Mouse (Mus musculus) hindbrain, postnatal 0 days (tissue): ENCODE measurements around the gene 5730596B20Rik. TPM values are rescaled to one million over a fixed set of nuclear protein-coding genes. Genes with fewer than 3 reads are reported as not detected.

Experiments
- ATAC-seq: fragments of 200-750 bp; cut with Nextera tagmentation; 2 replicates; pipeline ENCODE4 v1.8.0; 2017; ENCODE audit warnings: mild to moderate bottlenecking, moderate TSS enrichment, moderate library complexity
- DNase-seq: peaks from one replicate; pipeline ENCODE4 v3.0.0-alpha.2; 2015; ENCODE audit warnings: low spot score
- H3K27ac ChIP-seq: fragments of 300-500 bp; sonication (generic); 2 replicates; pipeline ENCODE4 v1.5.1; 2014; ENCODE audit warnings: mild to moderate bottlenecking
- H3K27me3 ChIP-seq: fragments of 300-500 bp; sonication (generic); 2 replicates; pipeline ENCODE4 v1.6.1; 2014; ENCODE audit warnings: low read length, mixed read lengths; ENCODE audit not compliant: insufficient read depth
- H3K36me3 ChIP-seq: fragments of 300-500 bp; sonication (generic); 2 replicates; pipeline ENCODE4 v1.6.1; 2014; ENCODE audit warnings: low read length, mixed read lengths; ENCODE audit not compliant: insufficient read depth
- H3K4me1 ChIP-seq: fragments of 300-500 bp; sonication (generic); 2 replicates; pipeline ENCODE4 v1.6.1; 2014; ENCODE audit warnings: antibody characterized with exemption, low read length, mixed read lengths; ENCODE audit not compliant: insufficient read depth
- H3K4me2 ChIP-seq: fragments of 300-500 bp; sonication (generic); 2 replicates; pipeline ENCODE4 v1.6.1; 2014; ENCODE audit warnings: low read depth, mild to moderate bottlenecking, low read length, moderate library complexity, mixed read lengths
- H3K4me3 ChIP-seq: fragments of 300-500 bp; sonication (generic); 2 replicates; pipeline ENCODE4 v1.5.1; 2014; ENCODE audit warnings: low read length
- H3K9ac ChIP-seq: fragments of 300-500 bp; sonication (generic); replicated peaks from 2 replicates; pipeline ENCODE4 v1.6.1; 2014; ENCODE audit warnings: mild to moderate bottlenecking, low read length, moderate library complexity, mixed read lengths
- H3K9me3 ChIP-seq: fragments of 300-500 bp; sonication (generic); 2 replicates; pipeline ENCODE4 v1.6.1; 2016; ENCODE audit warnings: low read length, mixed read lengths
- CTCF ChIP-seq: IDR thresholded peaks from 2 replicates; pipeline ENCODE4 v1.5.1; 2016; ENCODE audit warnings: antibody characterized with exemption, control low read depth, low read depth
- WGBS: fragments of 180-500 bp; shearing (Covaris S2); extraction: QIAGEN DNeasy Blood & Tissue Kit; methylation state at CpG from one replicate; pipeline ENCODE4 v1.1.7; 2014; 5-methylcytosine and 5-hydroxymethylcytosine counted together
- polyA plus RNA-seq: library from polyadenylated mRNA; unstranded; fragments of >200 nt; fragmentation: Nextera tagmentation; extraction: Ambion mirVana; gene quantifications from 2 replicates; pipeline ENCODE4 v1.2.1, GENCODE M21; 2015
- total RNA-seq: library from RNA; depleted of rRNA; stranded (reverse); fragments of >200 nt; gene quantifications from 2 replicates; pipeline ENCODE4 v1.2.3, GENCODE M21; 2014

Gene 5730596B20Rik
- total and polyA plus RNA-seq, 2 experiments from 2014 or later: 1.2 to 1.5 TPM

DNA sequence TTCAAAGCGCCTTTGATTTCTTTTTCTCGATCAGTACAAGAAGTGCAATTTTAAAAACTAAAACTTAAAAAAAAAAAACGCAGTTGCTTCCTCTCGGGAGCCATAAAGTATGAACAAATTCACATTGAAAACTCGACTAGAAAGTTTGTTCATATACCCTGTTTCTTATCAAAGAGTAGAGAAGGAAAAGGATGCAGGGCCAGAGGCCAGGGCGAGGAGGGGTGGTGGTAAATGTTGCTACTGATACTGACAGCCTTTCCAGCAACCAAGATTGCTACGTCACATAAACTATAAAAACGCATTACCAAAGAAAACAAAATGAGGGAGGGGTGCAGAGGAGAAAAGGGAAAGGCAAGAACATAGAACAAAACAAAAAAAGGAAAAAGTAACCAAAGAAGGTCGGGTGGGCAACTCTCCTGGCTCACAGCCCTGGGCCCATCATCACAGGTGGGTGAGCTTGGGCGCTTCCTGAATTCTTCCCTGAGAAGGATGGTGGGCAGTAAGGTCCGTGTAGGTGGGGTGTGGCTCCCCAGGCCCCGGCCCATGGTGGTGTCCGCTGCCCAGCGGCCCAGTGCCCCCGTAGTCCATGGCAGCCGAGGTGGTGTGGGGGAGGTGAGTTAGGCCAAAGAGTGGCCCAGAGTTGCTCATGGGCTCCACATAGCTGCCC, 7.7 kb upstream of the 5730596B20Rik start:
- Histone ChIP-seq H3K4me3 (peak overlapping the region; percentile 9), H3K27me3 (peaks cover 47% of the 10 kb centered on the region), H3K36me3 (no peaks in the 10 kb centered on the region), H3K4me1 (peaks cover 10% of the 10 kb centered on the region; the same call in 1 of the 2 replicates), H3K9ac (peak overlapping the region; percentile 40), H3K4me2 (peak overlapping the region; percentile 93), H3K27ac (peak overlapping the region; percentile 82), H3K9me3 (no peaks in the 10 kb centered on the region)
- no peak for TF ChIP-seq CTCF
- 7% methylated on average over 16 of the region's 16 CpGs for WGBS
- ATAC-seq (no peak), DNase-seq (peak; percentile 13)

DNA sequence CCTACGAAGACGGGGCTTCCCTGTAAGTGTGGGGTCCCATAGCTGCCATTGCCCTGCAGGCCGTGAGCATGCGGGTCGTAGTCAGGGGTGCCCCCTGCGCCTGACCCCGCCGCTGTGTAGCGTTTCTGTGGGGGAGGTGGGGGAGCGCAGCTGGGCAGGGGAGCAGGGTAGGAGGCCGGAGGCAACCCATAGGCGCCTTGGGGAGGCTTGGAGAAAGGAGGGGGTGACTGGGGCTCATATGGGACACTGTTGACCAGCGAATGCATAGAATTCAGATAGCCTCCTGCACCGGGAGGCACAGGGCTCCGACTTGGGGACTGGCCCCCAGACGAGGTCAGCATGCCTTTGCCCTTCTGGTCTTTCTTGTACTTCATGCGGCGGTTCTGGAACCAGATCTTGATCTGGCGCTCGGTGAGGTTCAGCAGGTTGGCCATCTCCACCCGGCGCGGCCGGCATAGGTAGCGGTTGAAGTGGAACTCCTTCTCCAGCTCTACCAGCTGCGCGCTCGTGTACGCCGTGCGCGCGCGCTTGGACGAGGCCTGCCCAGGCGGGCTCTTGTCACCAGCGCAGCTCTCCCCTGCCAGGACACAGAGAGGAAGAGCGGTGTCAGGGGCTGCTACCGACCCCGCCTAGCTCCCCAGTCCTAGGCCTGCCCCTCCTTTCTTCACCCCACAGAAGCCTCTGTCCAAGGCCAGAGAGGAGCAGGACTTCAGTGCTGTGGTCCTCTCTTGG, 7.0 kb upstream of the 5730596B20Rik start:
- H3K4me3 ChIP-seq: peak overlapping the region; percentile 9
- WGBS: 3% methylated on average over 40 of the region's 40 CpGs
- peaks cover 54% of the 10 kb centered on the region for H3K27me3 ChIP-seq
- H3K9ac ChIP-seq: peak overlapping the region; percentile 40
- peak; percentile 58 for DNase-seq
- H3K9me3 ChIP-seq: no peaks in the 10 kb centered on the region
- H3K36me3 ChIP-seq: no peaks in the 10 kb centered on the region
- H3K27ac ChIP-seq: peak overlapping the region; percentile 82
- no peak for TF ChIP-seq CTCF
- no peak for ATAC-seq
- peaks cover 10% of the 10 kb centered on the region; the same call in 1 of the 2 replicates for H3K4me1 ChIP-seq
- H3K4me2 ChIP-seq: peak overlapping the region; percentile 93

DNA sequence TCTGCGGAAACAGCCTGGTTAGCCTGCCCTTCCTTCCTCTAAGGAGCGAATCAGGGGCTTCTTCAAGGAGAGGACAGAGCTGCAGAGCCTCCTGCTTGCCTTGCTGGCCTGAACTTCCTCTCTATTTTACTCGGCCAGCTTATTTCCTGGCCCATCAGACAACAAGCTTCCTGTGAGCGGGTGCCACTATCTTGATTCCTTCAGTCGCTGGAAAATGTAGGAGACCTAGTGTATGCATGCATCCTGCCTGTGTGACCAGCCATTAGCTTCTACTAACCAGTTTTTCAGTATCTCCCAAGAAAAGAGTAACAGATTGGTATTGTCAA, 6.4 kb upstream of the 5730596B20Rik start:
- no peaks in the 10 kb centered on the region for H3K36me3 ChIP-seq
- H3K27me3 ChIP-seq: peaks cover 56% of the 10 kb centered on the region
- no peaks in the 10 kb centered on the region for H3K9me3 ChIP-seq
- H3K4me2 ChIP-seq: peak overlapping the region; percentile 93
- WGBS: 11% methylated on average over 5 of the region's 5 CpGs
- peak overlapping the region; percentile 9; the same call in 1 of the 2 replicates for H3K4me3 ChIP-seq
- ATAC-seq: no peak
- H3K27ac ChIP-seq: peak overlapping the region; percentile 82
- H3K9ac ChIP-seq: peak overlapping the region; percentile 40
- H3K4me1 ChIP-seq: peaks cover 10% of the 10 kb centered on the region; the same call in 1 of the 2 replicates
- DNase-seq: peak; percentile 18
- no peak for TF ChIP-seq CTCF

DNA sequence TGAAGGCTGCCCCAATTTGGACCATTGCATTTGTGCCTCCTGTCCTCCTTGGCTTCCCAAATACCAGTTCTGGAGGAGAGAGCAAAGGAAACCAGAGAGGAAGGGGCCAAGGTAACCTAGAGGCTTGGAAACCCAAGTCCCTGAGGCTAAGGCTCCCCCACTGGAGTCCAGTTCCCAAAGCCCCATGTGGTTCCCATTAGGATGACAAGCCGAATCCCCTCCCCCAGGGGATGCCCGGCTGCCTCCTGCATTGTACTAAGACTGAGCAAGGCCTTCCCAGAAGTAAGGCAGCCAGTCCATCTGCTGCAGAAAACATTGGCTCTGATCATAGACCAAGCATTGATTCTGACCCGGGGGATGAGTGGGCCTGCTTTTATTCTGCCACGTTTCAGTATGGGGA, 6.0 kb upstream of the 5730596B20Rik start:
- ATAC-seq: no peak
- peak overlapping the region; percentile 82 for H3K27ac ChIP-seq
- H3K4me2 ChIP-seq: 0 out of 2 replicates have a peak overlapping the region, but pooled peaks have one; percentile 93
- no peak for TF ChIP-seq CTCF
- peaks cover 59% of the 10 kb centered on the region for H3K27me3 ChIP-seq
- 5% methylated on average over 4 of the region's 4 CpGs for WGBS
- no peak overlapping the region for H3K4me3 ChIP-seq
- 0 out of 2 replicates have a peak overlapping the region, but pooled peaks have one; percentile 40 for H3K9ac ChIP-seq
- peak; percentile 36 for DNase-seq
- H3K9me3 ChIP-seq: no peaks in the 10 kb centered on the region
- no peaks in the 10 kb centered on the region for H3K36me3 ChIP-seq
- H3K4me1 ChIP-seq: peaks cover 10% of the 10 kb centered on the region; the same call in 1 of the 2 replicates

DNA sequence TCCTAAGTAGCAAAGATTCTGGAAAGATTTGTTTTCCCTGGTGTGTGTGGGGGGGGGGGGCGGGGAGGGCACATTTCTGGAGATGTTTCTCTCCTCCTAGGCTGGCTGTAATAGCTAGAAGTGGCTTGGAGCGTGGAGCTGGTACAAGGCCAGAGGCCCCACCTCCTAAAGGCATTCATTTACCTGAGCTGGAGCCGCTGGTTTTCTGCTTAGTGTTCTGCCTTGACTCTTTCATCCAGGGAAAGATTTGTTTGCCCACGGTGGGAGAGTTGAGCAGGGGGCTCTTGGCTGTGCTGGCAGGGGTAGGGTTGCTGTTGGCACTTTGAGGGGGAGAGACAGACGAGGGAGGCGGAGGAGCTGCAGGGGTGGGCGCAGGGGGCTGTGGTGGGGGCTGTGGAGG, 5.4 kb upstream of the 5730596B20Rik start:
- Histone ChIP-seq H3K36me3 (no peaks in the 10 kb centered on the region), H3K9me3 (no peaks in the 10 kb centered on the region), H3K4me1 (peaks cover 10% of the 10 kb centered on the region; the same call in 1 of the 2 replicates), H3K27me3 (peaks cover 63% of the 10 kb centered on the region), H3K9ac (peak overlapping the region; percentile 33; the same call in 1 of the 2 replicates), H3K4me3 (peak overlapping the region; percentile 41), H3K4me2 (peak overlapping the region; percentile 58), H3K27ac (peak overlapping the region; percentile 82)
- no peak for TF ChIP-seq CTCF
- DNase-seq (no peak), ATAC-seq (no peak)
- WGBS: 6% methylated on average over 7 of the region's 7 CpGs

DNA sequence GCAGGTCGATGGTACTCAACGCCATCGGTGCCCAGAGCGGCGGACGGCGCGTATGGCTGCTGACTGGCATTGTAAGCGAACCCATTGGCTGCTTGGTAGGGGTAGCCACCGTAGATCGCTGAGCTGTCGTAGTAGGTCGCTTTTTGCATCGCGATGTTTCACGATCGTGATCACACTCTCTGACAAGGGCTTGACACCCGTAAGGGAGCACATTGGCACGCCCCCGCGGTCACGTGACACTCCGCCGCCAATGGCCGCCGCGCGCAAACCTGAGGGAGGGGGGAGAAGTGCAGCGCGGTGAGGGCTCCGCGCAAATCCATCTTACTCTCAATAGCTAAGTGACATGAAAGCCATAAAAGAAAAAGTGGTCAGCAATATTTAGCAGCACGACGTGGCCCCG, 4.8 kb upstream of the 5730596B20Rik start:
- under 1% methylated on average over 35 of the region's 35 CpGs for WGBS
- peak; percentile 93 for ATAC-seq
- peak overlapping the region; percentile 58 for H3K4me2 ChIP-seq
- peak overlapping the region; percentile 82 for H3K27ac ChIP-seq
- H3K9me3 ChIP-seq: no peaks in the 10 kb centered on the region
- TF ChIP-seq CTCF: no peak
- peaks cover 10% of the 10 kb centered on the region; the same call in 1 of the 2 replicates for H3K4me1 ChIP-seq
- peak overlapping the region; percentile 41 for H3K4me3 ChIP-seq
- no peaks in the 10 kb centered on the region for H3K36me3 ChIP-seq
- DNase-seq: peak; percentile 94
- peak overlapping the region; percentile 33; the same call in 1 of the 2 replicates for H3K9ac ChIP-seq
- H3K27me3 ChIP-seq: peaks cover 58% of the 10 kb centered on the region

DNA sequence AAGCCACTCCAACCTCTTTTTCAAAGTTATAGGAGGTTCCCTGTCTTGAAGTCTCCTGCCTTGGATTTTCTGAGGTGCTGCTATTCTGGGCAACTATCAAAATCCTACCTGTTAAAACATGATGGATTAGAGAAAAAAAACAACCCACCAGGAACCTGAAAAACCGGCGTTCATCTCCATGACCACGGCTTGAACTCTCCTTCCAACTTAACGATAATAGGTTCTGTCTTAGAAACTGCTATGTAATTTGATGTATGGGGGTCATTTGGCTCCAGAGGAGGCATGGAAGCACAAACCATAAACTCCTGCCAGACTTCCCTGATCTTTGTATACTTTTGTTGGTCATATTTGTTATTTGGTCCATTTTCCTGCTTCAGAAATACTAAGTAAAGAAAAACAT, 3.6 kb upstream of the 5730596B20Rik start:
- Histone ChIP-seq H3K27me3 (peaks cover 56% of the 10 kb centered on the region), H3K27ac (no peak overlapping the region), H3K9me3 (no peaks in the 10 kb centered on the region), H3K9ac (no peak overlapping the region), H3K4me1 (peaks cover 10% of the 10 kb centered on the region; the same call in 1 of the 2 replicates), H3K4me2 (peak overlapping the region; percentile 58), H3K36me3 (no peaks in the 10 kb centered on the region), H3K4me3 (peak overlapping the region; percentile 41)
- no peak for ATAC-seq
- DNase-seq: no peak
- TF ChIP-seq CTCF: no peak
- 6% methylated on average over 4 of the region's 4 CpGs for WGBS
